Mouse (Mus musculus) midbrain, embryonic 10.5 days (tissue): ENCODE data around the gene Arhgap23. TPM values are rescaled to one million over a fixed set of nuclear protein-coding genes. Genes with fewer than 3 reads are reported as not detected.
A peak's percentile ranks its signal among the peaks of the same experiment; 100 is the strongest.

Experiments used
- DNase-seq: peaks from one replicate; pipeline ENCODE4 v3.0.0-alpha.2; 2017; ENCODE audit warnings: low spot score
- H3K27ac ChIP-seq: fragments of 300-500 bp; sonication (generic); replicated peaks from 2 replicates; pipeline ENCODE4 v1.5.1; 2016; ENCODE audit warnings: mild to moderate bottlenecking
- H3K27me3 ChIP-seq: fragments of 300-500 bp; sonication (generic); 2 replicates; pipeline ENCODE4 v1.6.1; 2016; ENCODE audit warnings: low read depth, mild to moderate bottlenecking; ENCODE audit not compliant: poor library complexity, severe bottlenecking
- H3K36me3 ChIP-seq: fragments of 300-500 bp; sonication (generic); 2 replicates; pipeline ENCODE4 v1.6.1; 2016; ENCODE audit warnings: mild to moderate bottlenecking, moderate library complexity
- H3K4me1 ChIP-seq: fragments of 300-500 bp; sonication (generic); 2 replicates; pipeline ENCODE4 v1.6.1; 2016
- H3K4me3 ChIP-seq: fragments of 300-500 bp; sonication (generic); 2 replicates; pipeline ENCODE4 v1.5.1; 2016; ENCODE audit warnings: mild to moderate bottlenecking, moderate library complexity
- H3K9me3 ChIP-seq: fragments of 300-500 bp; sonication (generic); replicated peaks from 2 replicates; pipeline ENCODE4 v1.6.1; 2016; ENCODE audit warnings: mild to moderate bottlenecking
- WGBS: fragments of 180-500 bp; shearing (Covaris S2); methylation state at CpG from one replicate; pipeline ENCODE4 v1.1.7; 2016; 5-methylcytosine and 5-hydroxymethylcytosine counted together
- polyA plus RNA-seq: library from polyadenylated mRNA; unstranded; fragments of >200 nt; fragmentation: Nextera tagmentation; extraction: Ambion mirVana; gene quantifications from 2 replicates; pipeline ENCODE4 v1.2.1, GENCODE M21; 2016

The Arhgap23 gene
- polyA plus RNA-seq, 1 experiment from 2014 or later = 1.9 TPM

- no peak overlapping the region for H3K4me3 ChIP-seq
- H3K27me3 ChIP-seq = peaks cover 25% of the 10 kb centered on the region
- no peaks in the 10 kb centered on the region for H3K9me3 ChIP-seq
- peak overlapping the region; percentile 81; the same call in 1 of the 2 replicates for H3K27ac ChIP-seq
- H3K36me3 ChIP-seq = peaks cover 61% of the 10 kb centered on the region
- peaks cover 37% of the 10 kb centered on the region for H3K4me1 ChIP-seq
- DNase-seq = no peak
- WGBS = 84% methylated on average over 6 of the region's 6 CpGs
These were observed 110.0 kb downstream of the Arhgap23 start for GRCm38 (mm10) chr11:97525313-97525712.

GRCm38 (mm10) chr11:97528282-97528808 is 113.0 kb downstream of the Arhgap23 start:
- WGBS = 82% methylated on average over 18 of the region's 18 CpGs
- H3K4me1 ChIP-seq = peaks cover 51% of the 10 kb centered on the region
- no peak overlapping the region for H3K27ac ChIP-seq
- H3K9me3 ChIP-seq = no peaks in the 10 kb centered on the region
- peaks cover 44% of the 10 kb centered on the region for H3K27me3 ChIP-seq
- H3K4me3 ChIP-seq = no peak overlapping the region
- no peak for DNase-seq
- peaks cover 32% of the 10 kb centered on the region for H3K36me3 ChIP-seq

GRCm38 (mm10) chr11:97530069-97530468 is 114.7 kb downstream of the Arhgap23 start:
- Histone ChIP-seq H3K36me3 (peaks cover 31% of the 10 kb centered on the region), H3K4me3 (no peak overlapping the region), H3K27ac (no peak overlapping the region), H3K4me1 (peaks cover 51% of the 10 kb centered on the region), H3K9me3 (no peaks in the 10 kb centered on the region), H3K27me3 (peaks cover 61% of the 10 kb centered on the region)
- no peak for DNase-seq
- 95% methylated on average over 6 of the region's 6 CpGs for WGBS

GRCm38 (mm10) chr11:97530961-97531360 is 115.6 kb downstream of the Arhgap23 start:
- H3K4me1 ChIP-seq = peaks cover 49% of the 10 kb centered on the region
- H3K27me3 ChIP-seq = peaks cover 70% of the 10 kb centered on the region
- H3K36me3 ChIP-seq = peaks cover 22% of the 10 kb centered on the region
- DNase-seq = no peak
- H3K4me3 ChIP-seq = 0 out of 2 replicates have a peak overlapping the region, but pooled peaks have one; percentile 59
- no peak overlapping the region for H3K27ac ChIP-seq
- no peaks in the 10 kb centered on the region for H3K9me3 ChIP-seq
- 58% methylated on average over 5 of the region's 5 CpGs for WGBS

GRCm38 (mm10) chr11:97531381-97532260 is 116.3 kb downstream of the Arhgap23 start:
- H3K27ac ChIP-seq = 0 out of 2 replicates have a peak overlapping the region, but pooled peaks have one; percentile 55
- peaks cover 15% of the 10 kb centered on the region for H3K36me3 ChIP-seq
- DNase-seq = peak; percentile 88
- peak overlapping the region; percentile 59 for H3K4me3 ChIP-seq
- H3K4me1 ChIP-seq = peaks cover 53% of the 10 kb centered on the region
- no peaks in the 10 kb centered on the region for H3K9me3 ChIP-seq
- H3K27me3 ChIP-seq = peaks cover 76% of the 10 kb centered on the region
- WGBS = 9% methylated on average over 46 of the region's 46 CpGs

- Histone ChIP-seq H3K4me3 (peak overlapping the region; percentile 59), H3K27ac (no peak overlapping the region), H3K36me3 (peaks cover 14% of the 10 kb centered on the region), H3K27me3 (peaks cover 84% of the 10 kb centered on the region), H3K4me1 (peaks cover 60% of the 10 kb centered on the region), H3K9me3 (no peaks in the 10 kb centered on the region)
- WGBS = 26% methylated on average over 8 of the region's 8 CpGs
- DNase-seq = no peak
These were observed 117.0 kb downstream of the Arhgap23 start for GRCm38 (mm10) chr11:97532354-97532753.

GRCm38 (mm10) chr11:97532950-97533582 is 117.7 kb downstream of the Arhgap23 start:
- Histone ChIP-seq H3K4me3 (peak overlapping the region; percentile 59), H3K4me1 (peaks cover 66% of the 10 kb centered on the region)
- WGBS = 6% methylated on average over 20 of the region's 20 CpGs

GRCm38 (mm10) chr11:97533653-97534052 is 118.3 kb downstream of the Arhgap23 start:
- WGBS = 28% methylated on average over 7 of the region's 7 CpGs
- Histone ChIP-seq H3K27me3 (peaks cover 94% of the 10 kb centered on the region), H3K4me3 (no peak overlapping the region), H3K9me3 (no peaks in the 10 kb centered on the region), H3K27ac (no peak overlapping the region), H3K36me3 (peaks cover 10% of the 10 kb centered on the region), H3K4me1 (peaks cover 66% of the 10 kb centered on the region)
- DNase-seq = no peak

More at GRCm38 (mm10) chr11:97532950-97533582, 117.7 kb downstream of the Arhgap23 start:
- DNase-seq = peak; percentile 45
- Histone ChIP-seq H3K9me3 (no peaks in the 10 kb centered on the region), H3K36me3 (peaks cover 14% of the 10 kb centered on the region), H3K27ac (no peak overlapping the region), H3K27me3 (peaks cover 91% of the 10 kb centered on the region)

- Histone ChIP-seq H3K27ac (peak overlapping the region; percentile 49; the same call in 1 of the 2 replicates), H3K4me3 (peak overlapping the region; percentile 42), H3K27me3 (peaks cover 98% of the 10 kb centered on the region), H3K9me3 (no peaks in the 10 kb centered on the region), H3K36me3 (peaks cover 4% of the 10 kb centered on the region), H3K4me1 (peaks cover 72% of the 10 kb centered on the region)
- DNase-seq = peak; percentile 59
- WGBS = 4% methylated on average over 95 of the region's 95 CpGs
These were observed 119.3 kb downstream of the Arhgap23 start for GRCm38 (mm10) chr11:97534442-97535307.

GRCm38 (mm10) chr11:97535308-97535630 is 119.9 kb downstream of the Arhgap23 start:
- DNase-seq = no peak
- 19% methylated on average over 5 of the region's 5 CpGs for WGBS

GRCm38 (mm10) chr11:97535660-97536059 is 120.3 kb downstream of the Arhgap23 start:
- WGBS = 41% methylated on average over 5 of the region's 5 CpGs
- H3K4me3 ChIP-seq = no peak overlapping the region; the same call in none of the 2 replicates
- H3K9me3 ChIP-seq = no peaks in the 10 kb centered on the region
- H3K27ac ChIP-seq = 0 out of 2 replicates have a peak overlapping the region, but pooled peaks have one; percentile 3
- H3K36me3 ChIP-seq = peaks cover 4% of the 10 kb centered on the region; the same call in 1 of the 2 replicates
- H3K27me3 ChIP-seq = peaks cover 99% of the 10 kb centered on the region
- DNase-seq = no peak
- peaks cover 82% of the 10 kb centered on the region for H3K4me1 ChIP-seq

More at GRCm38 (mm10) chr11:97535308-97535630, 119.9 kb downstream of the Arhgap23 start:
- H3K27ac ChIP-seq = no peak overlapping the region
- peaks cover 99% of the 10 kb centered on the region for H3K27me3 ChIP-seq
- H3K36me3 ChIP-seq = peaks cover 4% of the 10 kb centered on the region; the same call in 1 of the 2 replicates
- H3K4me3 ChIP-seq = peak overlapping the region; percentile 42
- H3K4me1 ChIP-seq = peaks cover 78% of the 10 kb centered on the region
- H3K9me3 ChIP-seq = no peaks in the 10 kb centered on the region
